Mouse (Mus musculus): ENCODE results near the gene Tshb. TPM values are rescaled to one million over a fixed set of nuclear protein-coding genes. Genes with fewer than 3 reads are reported as not detected.

Tshb gene
- total and polyA plus RNA-seq, 2 experiments from 2014 or later: 0.42 TPM; not detected in 1

DNA sequence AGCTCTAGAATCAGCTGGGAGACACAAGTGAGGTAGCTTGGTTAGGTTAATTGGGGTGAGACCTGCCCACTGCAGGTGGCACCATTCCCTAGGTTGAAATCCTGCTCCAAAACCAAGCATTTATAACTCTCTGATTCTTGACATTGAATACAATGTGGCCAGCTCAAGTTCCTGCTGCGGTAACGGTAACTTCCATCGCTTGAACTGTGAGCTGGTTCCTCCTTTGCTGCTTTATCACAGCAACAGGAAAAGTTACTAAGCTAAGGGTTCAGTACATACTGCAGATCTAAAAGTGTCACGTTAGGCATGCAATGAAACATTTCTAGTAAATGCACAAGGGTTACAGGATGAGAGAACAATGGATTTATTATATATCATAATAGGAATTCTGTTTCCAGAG is 49.9 kb downstream of the Tshb start:
- 89% methylated on average over 4 of the region's 4 CpGs for WGBS
- Histone ChIP-seq H3K36me3 (ENCODE audit: insufficient read depth, low read length) (no peaks in the 10 kb centered on the region), H3K27ac (ENCODE audit: low read depth, low read length) (no peak overlapping the region), H3K4me2 (ENCODE audit: low read depth, low read length, poor library complexity, severe bottlenecking) (no peak overlapping the region), H3K9me3 (ENCODE audit: low read length) (no peaks in the 10 kb centered on the region), H3K4me3 (ENCODE audit: low read depth, low read length) (no peak overlapping the region), H3K4me1 (ENCODE audit: insufficient read depth, low read length) (peaks cover 6% of the 10 kb centered on the region), H3K9ac (replicated peaks; ENCODE audit: low read length, poor library complexity, severe bottlenecking) (no peak overlapping the region), H3K27me3 (ENCODE audit: insufficient read depth, low read length) (no peaks in the 10 kb centered on the region)
- DNase-seq (ENCODE audit: low spot score) (no peak), ATAC-seq (ENCODE audit: low FRiP score) (no peak)
- no peak for TF ChIP-seq CTCF (IDR thresholded peaks at IDR 0.05)

DNA sequence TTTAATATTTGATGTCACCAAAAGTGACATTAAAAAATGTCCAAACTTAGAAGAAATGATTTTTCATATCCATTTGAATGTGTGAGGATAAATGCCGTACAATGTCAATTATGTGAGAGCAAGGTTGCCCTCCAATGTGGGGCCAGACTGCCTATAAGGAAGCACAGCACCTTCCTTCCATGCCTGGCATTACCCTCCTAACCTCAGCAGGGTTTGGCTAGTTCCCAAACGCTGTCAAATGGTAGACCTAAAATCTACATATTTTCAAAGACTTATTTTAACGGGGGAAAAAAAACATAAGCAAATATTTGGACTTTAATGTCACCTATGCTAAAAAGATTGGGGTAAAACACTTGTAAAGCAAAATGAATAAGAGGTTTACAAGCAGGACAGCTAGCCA is 51.4 kb downstream of the Tshb start:
- H3K27me3 ChIP-seq (ENCODE audit: insufficient read depth, low read length): no peaks in the 10 kb centered on the region
- no peaks in the 10 kb centered on the region for H3K36me3 ChIP-seq (ENCODE audit: insufficient read depth, low read length)
- H3K9me3 ChIP-seq (ENCODE audit: low read length): no peaks in the 10 kb centered on the region
- DNase-seq (ENCODE audit: low spot score): no peak
- no peak for TF ChIP-seq CTCF (IDR thresholded peaks at IDR 0.05)
- H3K27ac ChIP-seq (ENCODE audit: low read depth, low read length): no peak overlapping the region
- WGBS: 83% methylated on average over 3 of the region's 3 CpGs
- no peak overlapping the region for H3K4me2 ChIP-seq (ENCODE audit: low read depth, low read length, poor library complexity, severe bottlenecking)
- no peak overlapping the region for H3K9ac ChIP-seq (replicated peaks; ENCODE audit: low read length, poor library complexity, severe bottlenecking)
- H3K4me1 ChIP-seq (ENCODE audit: insufficient read depth, low read length): peaks cover 6% of the 10 kb centered on the region
- ATAC-seq (ENCODE audit: low FRiP score): no peak
- H3K4me3 ChIP-seq (ENCODE audit: low read depth, low read length): no peak overlapping the region

GRCm38 (mm10) chr3:102729416-102729815 is 53.1 kb downstream of the Tshb start:
- Histone ChIP-seq H3K4me3 (ENCODE audit: low read depth, low read length) (no peak overlapping the region), H3K36me3 (ENCODE audit: insufficient read depth, low read length) (no peaks in the 10 kb centered on the region), H3K27me3 (ENCODE audit: insufficient read depth, low read length) (no peaks in the 10 kb centered on the region), H3K27ac (ENCODE audit: low read depth, low read length) (no peak overlapping the region), H3K9me3 (ENCODE audit: low read length) (no peaks in the 10 kb centered on the region), H3K4me1 (ENCODE audit: insufficient read depth, low read length) (no peaks in the 10 kb centered on the region), H3K4me2 (ENCODE audit: low read depth, low read length, poor library complexity, severe bottlenecking) (no peak overlapping the region), H3K9ac (replicated peaks; ENCODE audit: low read length, poor library complexity, severe bottlenecking) (no peak overlapping the region)
- no peak for TF ChIP-seq CTCF (IDR thresholded peaks at IDR 0.05)
- DNase-seq (ENCODE audit: low spot score): no peak
- 50% methylated on average over 5 of the region's 5 CpGs for WGBS
- no peak for ATAC-seq (ENCODE audit: low FRiP score)

Other genes starting within 250 kb of the Tshb start
- 25.9 and 26.1 TPM in 2 replicates for gene Tspan2, start 48.2 kb downstream of the Tshb start, total RNA-seq (2014; rRNA removed)
- gene Tspan2, start 48.2 kb downstream of the Tshb start, polyA plus RNA-seq (2015; fragmentation: Nextera tagmentation; extraction: Ambion mirVana): 13.4 and 15.5 TPM in 2 replicates
- not detected in 2 replicates for gene Sycp1, start 153.4 kb upstream of the Tshb start, total RNA-seq (2014; rRNA removed)
- not detected in 2 replicates for gene Sycp1, start 153.4 kb upstream of the Tshb start, polyA plus RNA-seq (2015; fragmentation: Nextera tagmentation; extraction: Ambion mirVana)
- gene Nr1h5, start 181.4 kb upstream of the Tshb start, total RNA-seq (2014; rRNA removed): not detected in 2 replicates
- gene Nr1h5, start 181.4 kb upstream of the Tshb start, polyA plus RNA-seq (2015; fragmentation: Nextera tagmentation; extraction: Ambion mirVana): 0.07 and 0.19 TPM in 2 replicates
- gene Sike1, start 213.0 kb upstream of the Tshb start, total RNA-seq (2014; rRNA removed): 49.1 and 88.9 TPM in 2 replicates
- 42.4 and 48.3 TPM in 2 replicates for gene Sike1, start 213.0 kb upstream of the Tshb start, polyA plus RNA-seq (2015; fragmentation: Nextera tagmentation; extraction: Ambion mirVana)
- gene Csde1, start 237.7 kb upstream of the Tshb start, total RNA-seq (2014; rRNA removed): 222 and 287 TPM in 2 replicates
- gene Csde1, start 237.7 kb upstream of the Tshb start, polyA plus RNA-seq (2015; fragmentation: Nextera tagmentation; extraction: Ambion mirVana): 256 and 287 TPM in 2 replicates

Measured in midbrain, postnatal 0 days (tissue).